Mouse (Mus musculus): ENCODE measurements around the gene F11r. TPM values are rescaled to one million over a fixed set of nuclear protein-coding genes. Genes with fewer than 3 reads are reported as not detected.
A peak's percentile ranks its signal among the peaks of the same experiment; 100 is the strongest.

The F11r gene
- polyA plus RNA-seq, 1 experiment from 2014 or later = 74.7 TPM

- no peaks in the 10 kb centered on the region for H3K27me3 ChIP-seq (ENCODE audit: control insufficient read depth, insufficient read depth, low read length)
- H3K4me3 ChIP-seq (ENCODE audit: control insufficient read depth in 1 of 2, insufficient read depth in 1 of 2, low read depth in 1 of 2, low read length in 2 of 2) = peak within 1 kb of the TSS; percentile 87 to 97
- peak within 1 kb of the TSS; percentile 90 to 93 for H3K27ac ChIP-seq (replicated peaks in 1 of 2; ENCODE audit: control insufficient read depth in 1 of 2, insufficient read depth in 1 of 2, low read depth in 2 of 2, low read length in 2 of 2)
- peak within 1 kb of the TSS; percentile 60 for H3K4me2 ChIP-seq (ENCODE audit: low read length)
- H3K9ac ChIP-seq (ENCODE audit: low read length) = peak within 1 kb of the TSS; percentile 97
- H3K9me3 ChIP-seq (ENCODE audit: control insufficient read depth, low read length) = no peaks in the 10 kb centered on the region
- peaks cover 2 to 7% of the 10 kb centered on the region in 2 experiments; a peak in 3 of 4 replicates for H3K4me1 ChIP-seq (ENCODE audit: control insufficient read depth in 2 of 2, insufficient read depth in 2 of 2, low read length in 2 of 2)
- ATAC-seq (ENCODE audit: insufficient number of reproducible peaks, insufficient read depth, low FRiP score, low read depth) = peak; percentile 93
- H3K36me3 ChIP-seq (ENCODE audit: control insufficient read depth, insufficient read depth, low read length) = peaks cover 17% of the 10 kb centered on the region
- WGBS = under 1% methylated on average over 36 of the region's 36 CpGs
These were observed 26.3 kb upstream of the F11r start, which contains the start of gene Usf1 for GRCm38 (mm10) chr1:171410947-171411484. Gene Usf1 (plus strand): TSS chr1:171411313.

- no peaks in the 10 kb centered on the region for H3K9me3 ChIP-seq (ENCODE audit: control insufficient read depth, low read length)
- H3K4me3 ChIP-seq (ENCODE audit: control insufficient read depth in 1 of 2, insufficient read depth in 1 of 2, low read depth in 1 of 2, low read length in 2 of 2) = peak overlapping the region; percentile 87 to 97
- under 1% methylated on average over 37 of the region's 39 CpGs for WGBS
- H3K36me3 ChIP-seq (ENCODE audit: control insufficient read depth, insufficient read depth, low read length) = peaks cover 22% of the 10 kb centered on the region
- H3K4me1 ChIP-seq (ENCODE audit: control insufficient read depth in 2 of 2, insufficient read depth in 2 of 2, low read length in 2 of 2) = peaks cover 2 to 7% of the 10 kb centered on the region in 2 experiments; a peak in 3 of 4 replicates
- H3K27me3 ChIP-seq (ENCODE audit: control insufficient read depth, insufficient read depth, low read length) = no peaks in the 10 kb centered on the region
- H3K4me2 ChIP-seq (ENCODE audit: low read length) = peak overlapping the region; percentile 60
- peak overlapping the region; percentile 82 to 90 for H3K27ac ChIP-seq (replicated peaks in 1 of 2; ENCODE audit: control insufficient read depth in 1 of 2, insufficient read depth in 1 of 2, low read depth in 2 of 2, low read length in 2 of 2)
- H3K9ac ChIP-seq (ENCODE audit: low read length) = peak overlapping the region; percentile 97
- ATAC-seq (ENCODE audit: insufficient number of reproducible peaks, insufficient read depth, low FRiP score, low read depth) = peak; percentile 62
These were observed 25.8 kb upstream of the F11r start for GRCm38 (mm10) chr1:171411492-171411941.

- Histone ChIP-seq H3K4me2 (ENCODE audit: low read length) (peak overlapping the region; percentile 60), H3K4me3 (ENCODE audit: control insufficient read depth in 1 of 2, insufficient read depth in 1 of 2, low read depth in 1 of 2, low read length in 2 of 2) (peak overlapping the region; percentile 87 to 97), H3K27ac (replicated peaks in 1 of 2; ENCODE audit: control insufficient read depth in 1 of 2, insufficient read depth in 1 of 2, low read depth in 2 of 2, low read length in 2 of 2) (peak overlapping the region; percentile 82 to 90), H3K4me1 (ENCODE audit: control insufficient read depth in 2 of 2, insufficient read depth in 2 of 2, low read length in 2 of 2) (peaks cover 2 to 7% of the 10 kb centered on the region in 2 experiments; a peak in 3 of 4 replicates), H3K27me3 (ENCODE audit: control insufficient read depth, insufficient read depth, low read length) (no peaks in the 10 kb centered on the region), H3K9ac (ENCODE audit: low read length) (peak overlapping the region; percentile 97), H3K9me3 (ENCODE audit: control insufficient read depth, low read length) (no peaks in the 10 kb centered on the region), H3K36me3 (ENCODE audit: control insufficient read depth, insufficient read depth, low read length) (peaks cover 27% of the 10 kb centered on the region)
- no peak for ATAC-seq (ENCODE audit: insufficient number of reproducible peaks, insufficient read depth, low FRiP score, low read depth)
- WGBS = 3% methylated on average over 20 of the region's 20 CpGs
These were observed 25.3 kb upstream of the F11r start for GRCm38 (mm10) chr1:171412001-171412441.

GRCm38 (mm10) chr1:171412446-171412845, 24.9 kb upstream of the F11r start:
- WGBS = 50% methylated on average over 3 of the region's 3 CpGs
- no peaks in the 10 kb centered on the region for H3K9me3 ChIP-seq (ENCODE audit: control insufficient read depth, low read length)
- H3K4me2 ChIP-seq (ENCODE audit: low read length) = peak overlapping the region; percentile 60
- no peak for ATAC-seq (ENCODE audit: insufficient number of reproducible peaks, insufficient read depth, low FRiP score, low read depth)
- H3K9ac ChIP-seq (ENCODE audit: low read length) = peak overlapping the region; percentile 97
- H3K27ac ChIP-seq (replicated peaks in 1 of 2; ENCODE audit: control insufficient read depth in 1 of 2, insufficient read depth in 1 of 2, low read depth in 2 of 2, low read length in 2 of 2) = peak overlapping the region; percentile 82 to 90
- H3K4me3 ChIP-seq (ENCODE audit: control insufficient read depth in 1 of 2, insufficient read depth in 1 of 2, low read depth in 1 of 2, low read length in 2 of 2) = peak overlapping the region; percentile 87 to 97
- no peaks in the 10 kb centered on the region for H3K27me3 ChIP-seq (ENCODE audit: control insufficient read depth, insufficient read depth, low read length)
- H3K4me1 ChIP-seq (ENCODE audit: control insufficient read depth in 2 of 2, insufficient read depth in 2 of 2, low read length in 2 of 2) = peaks cover 2 to 7% of the 10 kb centered on the region in 2 experiments; a peak in 3 of 4 replicates
- peaks cover 32% of the 10 kb centered on the region for H3K36me3 ChIP-seq (ENCODE audit: control insufficient read depth, insufficient read depth, low read length)

- Histone ChIP-seq H3K27me3 (ENCODE audit: control insufficient read depth, insufficient read depth, low read length) (no peaks in the 10 kb centered on the region), H3K4me2 (ENCODE audit: low read length) (no peak overlapping the region), H3K4me1 (ENCODE audit: control insufficient read depth in 2 of 2, insufficient read depth in 2 of 2, low read length in 2 of 2) (peaks cover 2 to 7% of the 10 kb centered on the region in 2 experiments; a peak in 3 of 4 replicates), H3K9ac (ENCODE audit: low read length) (no peak overlapping the region), H3K4me3 (ENCODE audit: control insufficient read depth in 1 of 2, insufficient read depth in 1 of 2, low read depth in 1 of 2, low read length in 2 of 2) (no peak overlapping the region), H3K36me3 (ENCODE audit: control insufficient read depth, insufficient read depth, low read length) (peaks cover 43% of the 10 kb centered on the region), H3K9me3 (ENCODE audit: control insufficient read depth, low read length) (no peaks in the 10 kb centered on the region), H3K27ac (replicated peaks in 1 of 2; ENCODE audit: control insufficient read depth in 1 of 2, insufficient read depth in 1 of 2, low read depth in 2 of 2, low read length in 2 of 2) (no peak overlapping the region)
- ATAC-seq (ENCODE audit: insufficient number of reproducible peaks, insufficient read depth, low FRiP score, low read depth) = no peak
- WGBS = 70% methylated on average over 8 of the region's 8 CpGs
These were observed 23.7 kb upstream of the F11r start for GRCm38 (mm10) chr1:171413608-171414007.

- H3K36me3 ChIP-seq (ENCODE audit: control insufficient read depth, insufficient read depth, low read length) = peaks cover 67% of the 10 kb centered on the region
- H3K4me2 ChIP-seq (ENCODE audit: low read length) = no peak within 1 kb of the TSS
- WGBS = 93% methylated on average over 5 of the region's 5 CpGs
- H3K4me1 ChIP-seq (ENCODE audit: control insufficient read depth in 2 of 2, insufficient read depth in 2 of 2, low read length in 2 of 2) = peaks cover 0 to 2% of the 10 kb centered on the region in 2 experiments; a peak in 1 of 4 replicates
- H3K9ac ChIP-seq (ENCODE audit: low read length) = no peak within 1 kb of the TSS
- no peaks in the 10 kb centered on the region for H3K9me3 ChIP-seq (ENCODE audit: control insufficient read depth, low read length)
- no peak within 1 kb of the TSS for H3K27ac ChIP-seq (replicated peaks in 1 of 2; ENCODE audit: control insufficient read depth in 1 of 2, insufficient read depth in 1 of 2, low read depth in 2 of 2, low read length in 2 of 2)
- ATAC-seq (ENCODE audit: insufficient number of reproducible peaks, insufficient read depth, low FRiP score, low read depth) = no peak
- H3K27me3 ChIP-seq (ENCODE audit: control insufficient read depth, insufficient read depth, low read length) = no peaks in the 10 kb centered on the region
- no peak within 1 kb of the TSS for H3K4me3 ChIP-seq (ENCODE audit: control insufficient read depth in 1 of 2, insufficient read depth in 1 of 2, low read depth in 1 of 2, low read length in 2 of 2)
These were observed 18.7 kb upstream of the F11r start, which contains the start of gene Tstd1 for GRCm38 (mm10) chr1:171418660-171419059. Gene Tstd1 (plus strand): TSS chr1:171418872.

GRCm38 (mm10) chr1:171419291-171419882, 17.9 kb upstream of the F11r start:
- no peaks in the 10 kb centered on the region for H3K27me3 ChIP-seq (ENCODE audit: control insufficient read depth, insufficient read depth, low read length)
- H3K9me3 ChIP-seq (ENCODE audit: control insufficient read depth, low read length) = no peaks in the 10 kb centered on the region
- H3K4me3 ChIP-seq (ENCODE audit: control insufficient read depth in 1 of 2, insufficient read depth in 1 of 2, low read depth in 1 of 2, low read length in 2 of 2) = no peak overlapping the region
- H3K4me2 ChIP-seq (ENCODE audit: low read length) = no peak overlapping the region
- peaks cover 0 to 2% of the 10 kb centered on the region in 2 experiments; a peak in 1 of 4 replicates for H3K4me1 ChIP-seq (ENCODE audit: control insufficient read depth in 2 of 2, insufficient read depth in 2 of 2, low read length in 2 of 2)
- 77% methylated on average over 12 of the region's 12 CpGs for WGBS
- ATAC-seq (ENCODE audit: insufficient number of reproducible peaks, insufficient read depth, low FRiP score, low read depth) = no peak
- H3K27ac ChIP-seq (replicated peaks in 1 of 2; ENCODE audit: control insufficient read depth in 1 of 2, insufficient read depth in 1 of 2, low read depth in 2 of 2, low read length in 2 of 2) = no peak overlapping the region
- peaks cover 66% of the 10 kb centered on the region for H3K36me3 ChIP-seq (ENCODE audit: control insufficient read depth, insufficient read depth, low read length)
- H3K9ac ChIP-seq (ENCODE audit: low read length) = no peak overlapping the region

All from heart, embryonic 14.5 days (tissue).